Mouse (Mus musculus): ENCODE measurements around the gene Sorbs1. TPM values are rescaled to one million over a fixed set of nuclear protein-coding genes. Genes with fewer than 3 reads are reported as not detected.

The Sorbs1 gene
- polyA plus RNA-seq, 1 experiment from 2014 or later = 84.6 TPM

DNA sequence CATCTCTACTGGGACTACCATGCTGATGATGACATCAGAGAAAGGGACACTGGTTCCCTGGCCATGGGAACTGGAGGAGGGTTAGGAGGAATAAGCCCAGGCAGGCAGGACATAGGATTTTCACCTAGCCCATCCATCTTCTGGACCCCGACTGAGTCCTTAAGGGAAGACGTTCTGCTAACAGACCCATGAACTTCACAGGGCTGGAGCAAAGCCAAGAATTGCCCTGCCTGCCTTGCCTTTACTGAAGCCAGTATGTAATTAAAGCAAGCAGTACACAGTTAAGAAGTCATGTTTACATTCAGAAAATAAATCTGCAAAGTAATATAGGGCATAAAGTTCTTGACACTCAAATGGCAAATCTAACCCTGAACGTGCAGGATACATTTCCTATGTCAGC lies 132.9 kb downstream of the Sorbs1 start:
- Histone ChIP-seq H3K27ac (ENCODE audit: low read length) (no peak overlapping the region), H3K4me3 (ENCODE audit: low read depth, low read length) (no peak overlapping the region), H3K4me1 (ENCODE audit: control insufficient read depth, insufficient read depth, low read length) (no peaks in the 10 kb centered on the region), H3K36me3 (ENCODE audit: control insufficient read depth, insufficient read depth, low read length) (no peaks in the 10 kb centered on the region; the same call in 1 of the 2 replicates), H3K27me3 (ENCODE audit: control insufficient read depth, insufficient read depth, low read depth, low read length) (no peaks in the 10 kb centered on the region), H3K9me3 (replicated peaks; ENCODE audit: control insufficient read depth, low read length, poor library complexity, severe bottlenecking) (no peaks in the 10 kb centered on the region), H3K4me2 (ENCODE audit: low read length) (no peak overlapping the region), H3K9ac (ENCODE audit: low read depth, low read length) (no peak overlapping the region)
- 67% methylated on average over 3 of the region's 3 CpGs for WGBS
- no peak for ATAC-seq

DNA sequence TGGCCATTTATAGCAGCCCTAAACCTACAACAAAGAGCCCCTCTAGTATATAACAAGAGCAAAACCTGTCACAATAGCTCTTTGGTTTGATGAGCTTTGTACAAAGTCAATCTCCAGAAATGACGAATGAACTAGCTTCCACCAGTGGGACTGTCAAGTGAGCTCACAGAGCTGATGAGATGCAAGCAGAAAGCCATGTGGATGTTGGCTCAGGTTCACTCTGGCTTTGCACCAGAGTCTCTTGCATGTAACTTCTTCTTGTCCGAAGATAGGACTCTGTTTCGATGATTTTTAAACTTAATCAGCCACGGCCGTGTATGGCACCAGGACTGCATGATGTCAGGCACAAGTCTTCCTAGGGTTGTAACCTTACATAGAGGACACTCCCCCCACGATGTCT lies 133.6 kb downstream of the Sorbs1 start:
- no peaks in the 10 kb centered on the region for H3K9me3 ChIP-seq (replicated peaks; ENCODE audit: control insufficient read depth, low read length, poor library complexity, severe bottlenecking)
- H3K27me3 ChIP-seq (ENCODE audit: control insufficient read depth, insufficient read depth, low read depth, low read length) = no peaks in the 10 kb centered on the region
- WGBS = 71% methylated on average over 6 of the region's 6 CpGs
- ATAC-seq = no peak
- no peak overlapping the region for H3K9ac ChIP-seq (ENCODE audit: low read depth, low read length)
- H3K27ac ChIP-seq (ENCODE audit: low read length) = no peak overlapping the region
- H3K4me1 ChIP-seq (ENCODE audit: control insufficient read depth, insufficient read depth, low read length) = no peaks in the 10 kb centered on the region
- H3K36me3 ChIP-seq (ENCODE audit: control insufficient read depth, insufficient read depth, low read length) = no peaks in the 10 kb centered on the region; the same call in 1 of the 2 replicates
- H3K4me2 ChIP-seq (ENCODE audit: low read length) = no peak overlapping the region
- H3K4me3 ChIP-seq (ENCODE audit: low read depth, low read length) = no peak overlapping the region

DNA sequence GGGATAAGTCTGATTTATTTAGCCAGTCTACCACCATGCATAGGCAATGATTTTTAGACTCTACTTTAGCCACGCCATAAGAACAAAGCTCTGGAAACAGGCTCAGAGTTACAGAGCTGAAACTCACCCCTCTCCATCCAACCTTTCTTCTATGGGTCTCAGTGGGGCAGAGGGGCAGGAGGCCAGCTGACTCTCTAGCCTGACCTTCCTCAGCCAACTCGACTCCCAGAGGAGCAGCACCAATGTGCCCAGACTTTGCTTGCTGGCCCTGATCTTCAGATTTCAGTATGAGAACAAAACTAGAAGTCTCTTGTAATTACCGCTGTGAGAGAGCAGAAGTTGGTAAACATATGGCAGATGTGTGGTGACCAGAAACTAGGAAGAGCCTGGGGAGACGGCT lies 134.5 kb downstream of the Sorbs1 start:
- Histone ChIP-seq H3K9me3 (replicated peaks; ENCODE audit: control insufficient read depth, low read length, poor library complexity, severe bottlenecking) (no peaks in the 10 kb centered on the region), H3K9ac (ENCODE audit: low read depth, low read length) (no peak overlapping the region), H3K4me3 (ENCODE audit: low read depth, low read length) (no peak overlapping the region), H3K36me3 (ENCODE audit: control insufficient read depth, insufficient read depth, low read length) (no peaks in the 10 kb centered on the region; the same call in 1 of the 2 replicates), H3K4me1 (ENCODE audit: control insufficient read depth, insufficient read depth, low read length) (no peaks in the 10 kb centered on the region), H3K27ac (ENCODE audit: low read length) (no peak overlapping the region), H3K4me2 (ENCODE audit: low read length) (no peak overlapping the region), H3K27me3 (ENCODE audit: control insufficient read depth, insufficient read depth, low read depth, low read length) (no peaks in the 10 kb centered on the region)
- no peak for ATAC-seq
- WGBS = 84% methylated on average over 4 of the region's 4 CpGs

DNA sequence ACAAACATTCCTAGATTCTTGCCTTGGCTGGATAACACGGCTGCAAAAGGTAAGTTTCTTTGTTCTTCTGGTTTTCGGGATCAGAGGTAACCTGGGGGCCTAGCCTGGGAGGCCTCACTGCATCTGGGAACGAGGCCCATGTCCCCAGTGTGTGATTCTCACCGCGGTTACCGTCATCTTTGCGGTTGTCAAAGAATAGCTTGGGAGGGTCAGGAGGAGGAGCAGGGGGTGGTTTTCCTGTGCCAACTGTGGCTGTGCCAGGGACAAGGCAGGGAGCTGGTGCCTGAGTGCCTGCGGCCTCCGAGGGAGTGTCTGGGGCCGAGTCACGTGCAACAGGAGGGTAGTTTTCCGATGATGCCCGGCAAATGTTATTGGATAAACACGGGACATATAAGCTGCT lies 135.9 kb downstream of the Sorbs1 start:
- no peak for ATAC-seq
- Histone ChIP-seq H3K4me1 (ENCODE audit: control insufficient read depth, insufficient read depth, low read length) (no peaks in the 10 kb centered on the region), H3K36me3 (ENCODE audit: control insufficient read depth, insufficient read depth, low read length) (peaks cover 3% of the 10 kb centered on the region), H3K4me2 (ENCODE audit: low read length) (no peak overlapping the region), H3K27me3 (ENCODE audit: control insufficient read depth, insufficient read depth, low read depth, low read length) (no peaks in the 10 kb centered on the region), H3K9me3 (replicated peaks; ENCODE audit: control insufficient read depth, low read length, poor library complexity, severe bottlenecking) (no peaks in the 10 kb centered on the region), H3K4me3 (ENCODE audit: low read depth, low read length) (no peak overlapping the region), H3K9ac (ENCODE audit: low read depth, low read length) (no peak overlapping the region), H3K27ac (ENCODE audit: low read length) (no peak overlapping the region)
- 76% methylated on average over 14 of the region's 14 CpGs for WGBS

GRCm38 (mm10) chr19:40376566-40377281 lies 136.9 kb downstream of the Sorbs1 start:
- ATAC-seq = no peak
- 83% methylated on average over 21 of the region's 21 CpGs for WGBS
- H3K27me3 ChIP-seq (ENCODE audit: control insufficient read depth, insufficient read depth, low read depth, low read length) = no peaks in the 10 kb centered on the region

DNA sequence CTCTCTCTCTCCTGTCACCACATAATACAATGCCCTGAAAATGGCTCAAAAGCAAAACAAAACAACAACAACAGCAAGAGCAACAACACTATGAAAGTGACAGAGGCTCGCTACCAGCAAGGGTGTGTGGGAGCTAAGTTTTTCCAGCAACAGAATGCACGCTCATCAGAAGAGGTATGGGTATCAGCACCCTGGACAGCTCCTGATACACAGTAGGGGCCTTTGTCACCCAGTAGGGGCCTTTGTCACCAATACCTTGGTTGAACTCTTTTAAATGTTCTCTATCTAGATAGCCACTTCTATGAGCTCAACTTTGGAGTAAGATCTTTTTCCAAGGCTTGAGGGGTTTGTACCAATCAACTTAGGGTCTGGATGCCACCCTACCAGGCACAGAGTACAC lies 138.9 kb downstream of the Sorbs1 start:
- Histone ChIP-seq H3K9ac (ENCODE audit: low read depth, low read length) (no peak overlapping the region), H3K4me1 (ENCODE audit: control insufficient read depth, insufficient read depth, low read length) (no peaks in the 10 kb centered on the region), H3K27ac (ENCODE audit: low read length) (no peak overlapping the region), H3K4me3 (ENCODE audit: low read depth, low read length) (no peak overlapping the region), H3K27me3 (ENCODE audit: control insufficient read depth, insufficient read depth, low read depth, low read length) (no peaks in the 10 kb centered on the region), H3K36me3 (ENCODE audit: control insufficient read depth, insufficient read depth, low read length) (peaks cover 4% of the 10 kb centered on the region), H3K9me3 (replicated peaks; ENCODE audit: control insufficient read depth, low read length, poor library complexity, severe bottlenecking) (no peaks in the 10 kb centered on the region), H3K4me2 (ENCODE audit: low read length) (no peak overlapping the region)
- WGBS = 91% methylated on average over 2 of the region's 2 CpGs
- no peak for ATAC-seq

More at GRCm38 (mm10) chr19:40376566-40377281, 136.9 kb downstream of the Sorbs1 start:
- H3K9ac ChIP-seq (ENCODE audit: low read depth, low read length) = no peak overlapping the region
- no peaks in the 10 kb centered on the region for H3K4me1 ChIP-seq (ENCODE audit: control insufficient read depth, insufficient read depth, low read length)
- no peaks in the 10 kb centered on the region for H3K9me3 ChIP-seq (replicated peaks; ENCODE audit: control insufficient read depth, low read length, poor library complexity, severe bottlenecking)
- H3K4me2 ChIP-seq (ENCODE audit: low read length) = no peak overlapping the region
- peaks cover 4% of the 10 kb centered on the region for H3K36me3 ChIP-seq (ENCODE audit: control insufficient read depth, insufficient read depth, low read length)
- no peak overlapping the region for H3K27ac ChIP-seq (ENCODE audit: low read length)
- H3K4me3 ChIP-seq (ENCODE audit: low read depth, low read length) = no peak overlapping the region

DNA sequence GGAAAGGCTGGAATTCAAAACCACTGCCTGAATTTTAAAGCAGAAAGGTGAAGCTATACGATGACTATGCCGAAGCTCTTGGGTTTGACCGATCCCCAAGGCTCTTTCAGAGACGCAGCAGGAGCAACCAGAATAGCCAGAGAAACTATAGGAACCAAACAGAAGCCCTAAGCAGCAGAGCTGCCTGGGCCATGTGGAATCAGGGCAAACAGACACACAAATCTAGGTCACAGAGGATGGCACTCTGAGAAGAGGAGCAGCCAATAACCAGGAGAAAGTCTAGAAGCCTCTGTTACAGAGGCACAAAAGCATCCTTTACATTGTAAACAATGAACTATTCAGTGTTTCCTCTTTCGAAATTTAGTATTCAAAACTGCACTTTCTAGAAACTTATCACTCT lies 140.9 kb downstream of the Sorbs1 start:
- Histone ChIP-seq H3K27ac (ENCODE audit: low read length) (peak overlapping the region; percentile 6; the same call in 1 of the 2 replicates), H3K4me1 (ENCODE audit: control insufficient read depth, insufficient read depth, low read length) (no peaks in the 10 kb centered on the region), H3K4me3 (ENCODE audit: low read depth, low read length) (no peak overlapping the region), H3K4me2 (ENCODE audit: low read length) (no peak overlapping the region), H3K27me3 (ENCODE audit: control insufficient read depth, insufficient read depth, low read depth, low read length) (no peaks in the 10 kb centered on the region), H3K36me3 (ENCODE audit: control insufficient read depth, insufficient read depth, low read length) (peaks cover 7% of the 10 kb centered on the region), H3K9ac (ENCODE audit: low read depth, low read length) (no peak overlapping the region), H3K9me3 (replicated peaks; ENCODE audit: control insufficient read depth, low read length, poor library complexity, severe bottlenecking) (no peaks in the 10 kb centered on the region)
- no peak for ATAC-seq
- WGBS = 93% methylated on average over 5 of the region's 5 CpGs

DNA sequence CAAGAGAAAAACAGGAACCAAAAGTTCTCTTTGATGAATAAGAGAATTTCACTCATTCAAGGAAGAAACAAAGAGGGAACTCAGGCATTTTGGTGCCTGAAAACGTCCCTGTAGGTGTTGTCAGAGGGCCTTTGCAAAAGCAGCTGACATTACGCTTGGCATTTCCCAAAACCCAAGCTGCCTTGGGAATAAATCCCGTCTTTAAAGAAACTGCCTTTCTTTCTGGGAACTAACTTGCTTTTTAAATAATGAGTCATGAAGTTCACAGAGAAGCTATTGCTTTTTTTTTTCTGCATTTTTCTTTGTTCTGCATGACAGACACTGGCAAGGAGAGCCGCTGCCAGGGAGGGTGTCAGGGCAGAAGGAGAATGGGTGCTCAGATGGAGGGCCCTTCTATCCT lies 141.7 kb downstream of the Sorbs1 start:
- no peak overlapping the region for H3K9ac ChIP-seq (ENCODE audit: low read depth, low read length)
- no peaks in the 10 kb centered on the region for H3K4me1 ChIP-seq (ENCODE audit: control insufficient read depth, insufficient read depth, low read length)
- H3K4me2 ChIP-seq (ENCODE audit: low read length) = no peak overlapping the region
- peak overlapping the region; percentile 6; the same call in 1 of the 2 replicates for H3K27ac ChIP-seq (ENCODE audit: low read length)
- no peak overlapping the region for H3K4me3 ChIP-seq (ENCODE audit: low read depth, low read length)
- 21% methylated on average over 4 of the region's 4 CpGs for WGBS
- peaks cover 7% of the 10 kb centered on the region for H3K36me3 ChIP-seq (ENCODE audit: control insufficient read depth, insufficient read depth, low read length)
- H3K27me3 ChIP-seq (ENCODE audit: control insufficient read depth, insufficient read depth, low read depth, low read length) = no peaks in the 10 kb centered on the region
- H3K9me3 ChIP-seq (replicated peaks; ENCODE audit: control insufficient read depth, low read length, poor library complexity, severe bottlenecking) = no peaks in the 10 kb centered on the region
- ATAC-seq = no peak

DNA sequence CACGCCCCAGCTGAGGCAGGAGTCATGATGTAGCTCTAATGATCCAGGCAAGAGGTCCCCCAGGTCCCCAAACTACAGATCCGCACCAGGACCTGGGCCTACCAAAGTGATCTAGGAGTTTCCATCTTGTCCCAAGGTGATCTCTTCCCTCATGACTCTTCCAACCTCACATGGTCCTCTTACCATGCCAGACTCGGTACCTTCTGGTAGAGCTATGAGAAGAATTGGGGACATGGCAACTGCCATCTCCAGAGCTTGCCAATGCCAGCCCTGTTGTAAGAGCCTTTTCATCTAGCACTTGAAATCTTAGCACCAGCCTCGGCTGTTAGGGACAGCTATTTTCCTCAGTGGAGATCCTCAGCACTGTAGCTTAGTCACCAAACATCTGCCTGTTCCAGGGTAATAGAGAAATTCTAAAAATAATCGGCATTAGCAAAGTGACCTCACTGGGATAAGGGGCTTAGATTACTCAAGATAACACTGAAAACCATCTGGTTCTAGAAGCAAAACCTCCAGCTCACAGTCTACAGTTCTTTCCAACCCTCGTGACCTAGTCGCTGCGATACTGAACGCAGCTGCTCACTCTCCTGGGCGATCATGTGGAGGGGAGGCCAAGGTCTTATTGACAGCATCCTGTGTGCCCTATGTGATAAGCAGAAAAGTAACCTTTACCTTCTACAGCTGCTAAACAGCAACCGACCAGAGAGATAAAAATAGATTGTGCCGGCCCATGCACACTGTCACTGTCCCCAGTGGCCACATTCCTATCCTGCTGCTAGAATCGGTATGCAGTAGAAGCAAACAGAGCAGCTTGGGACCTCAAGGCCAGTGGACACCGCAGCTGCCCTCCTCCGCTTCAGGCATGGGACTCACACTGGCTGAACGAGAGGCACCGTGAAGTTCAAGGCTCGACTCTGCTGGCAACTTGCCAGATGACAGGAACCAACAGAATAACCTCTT lies 143.4 kb downstream of the Sorbs1 start:
- no peak for ATAC-seq
- no peak overlapping the region for H3K4me2 ChIP-seq (ENCODE audit: low read length)

More for the DNA sequence above, 143.4 kb downstream of the Sorbs1 start:
- WGBS = 69% methylated on average over 18 of the region's 18 CpGs
- Histone ChIP-seq H3K9ac (ENCODE audit: low read depth, low read length) (no peak overlapping the region), H3K4me1 (ENCODE audit: control insufficient read depth, insufficient read depth, low read length) (peaks cover 4% of the 10 kb centered on the region; the same call in 1 of the 2 replicates), H3K36me3 (ENCODE audit: control insufficient read depth, insufficient read depth, low read length) (peaks cover 7% of the 10 kb centered on the region), H3K9me3 (replicated peaks; ENCODE audit: control insufficient read depth, low read length, poor library complexity, severe bottlenecking) (no peaks in the 10 kb centered on the region), H3K27ac (ENCODE audit: low read length) (no peak overlapping the region), H3K27me3 (ENCODE audit: control insufficient read depth, insufficient read depth, low read depth, low read length) (no peaks in the 10 kb centered on the region), H3K4me3 (ENCODE audit: low read depth, low read length) (no peak overlapping the region)

All from midbrain, embryonic 16.5 days (tissue).